Comparison of ENCODE assay signal across 23 mouse cellular contexts in genomic region chr5:115821910-115822309, GRCm38 (mm10).
"Had no signal": no experiment of that assay in that cellular context is flagged by ENCODE, and none has a peak within 500 bp of the region (broad histone marks: within the 10 kb centered on the region; RNA-seq: fewer than 3 reads in every experiment).

No protein-coding gene starts in this region.

- H3K36me3 ChIP-seq: heart, embryonic 12.5 days; hindbrain, embryonic 10.5 days; hindbrain, embryonic 12.5 days; intestine, embryonic 15.5 days; limb, embryonic 10.5 days; limb, embryonic 12.5 days; liver, embryonic 13.5 days had no signal

- H3K9ac ChIP-seq: heart, embryonic 12.5 days; hindbrain, embryonic 12.5 days; hindbrain, embryonic 14.5 days; intestine, embryonic 15.5 days; limb, embryonic 12.5 days; liver, embryonic 13.5 days had no signal

- H3K4me1 ChIP-seq: hindbrain, embryonic 10.5 days; hindbrain, embryonic 12.5 days; intestine, embryonic 15.5 days; limb, embryonic 10.5 days; limb, embryonic 12.5 days; liver, embryonic 13.5 days had no signal

- H3K4me3 ChIP-seq: heart, adult 2 months; heart, embryonic 12.5 days; hindbrain, embryonic 10.5 days; hindbrain, embryonic 12.5 days; intestine, embryonic 15.5 days; layer of hippocampus, adult 2 months; left cerebral cortex, adult 2 months; limb, embryonic 10.5 days; limb, embryonic 12.5 days; liver, embryonic 13.5 days had no signal

- H3K9me3 ChIP-seq: heart, embryonic 12.5 days; hindbrain, embryonic 10.5 days; hindbrain, embryonic 12.5 days; intestine, embryonic 15.5 days; limb, embryonic 10.5 days; limb, embryonic 12.5 days; liver, embryonic 13.5 days had no signal

- DNase-seq: gastrocnemius, postnatal 14 days; gastrocnemius, postnatal 36 days; heart, adult 11 months; heart, adult 2 months; heart, postnatal 10 days; heart, postnatal 4 days; kidney, adult 18-20 months; kidney, adult 8-10 months; kidney, postnatal 10 days; kidney, postnatal 25 days; kidney, postnatal 4 days; liver; liver, embryonic 13.5 days had no signal

- H3K27me3 ChIP-seq: heart, embryonic 12.5 days; hindbrain, embryonic 12.5 days; intestine, embryonic 15.5 days; limb, embryonic 12.5 days; liver, embryonic 13.5 days had no signal

- H3K27ac ChIP-seq: heart, adult 2 months; hindbrain, embryonic 10.5 days; hindbrain, embryonic 12.5 days; hindbrain, embryonic 14.5 days; hindbrain, postnatal 0 days; intestine, embryonic 15.5 days; layer of hippocampus, adult 2 months; left cerebral cortex, adult 2 months; limb, embryonic 10.5 days; limb, embryonic 12.5 days; liver, embryonic 13.5 days had no signal
